Mouse (Mus musculus) heart, adult 2 months (tissue): Measurements from ENCODE around the gene Iffo2.

Experiments
- CTCF ChIP-seq: fragments of 200-600 bp; IDR thresholded peaks from 2 replicates; pipeline ENCODE4 v1.8.1; 2022; ENCODE audit warnings: antibody characterized with exemption, mild to moderate bottlenecking, moderate library complexity
- POLR2A ChIP-seq: fragments of 200-500 bp; IDR thresholded peaks from 2 replicates; pipeline ENCODE4 v1.6.1; 2011; ENCODE audit warnings: mild to moderate bottlenecking, low read depth, low read length, control low read depth; ENCODE audit not compliant: insufficient read depth

- TF ChIP-seq CTCF (peak; percentile 73), POLR2A (no peak)
Measured at GRCm38 (mm10) chr4:139594062-139594461, 63.7 kb downstream of the Iffo2 start.
